Mouse (Mus musculus): ENCODE measurements around the gene Lrmda.

DNA sequence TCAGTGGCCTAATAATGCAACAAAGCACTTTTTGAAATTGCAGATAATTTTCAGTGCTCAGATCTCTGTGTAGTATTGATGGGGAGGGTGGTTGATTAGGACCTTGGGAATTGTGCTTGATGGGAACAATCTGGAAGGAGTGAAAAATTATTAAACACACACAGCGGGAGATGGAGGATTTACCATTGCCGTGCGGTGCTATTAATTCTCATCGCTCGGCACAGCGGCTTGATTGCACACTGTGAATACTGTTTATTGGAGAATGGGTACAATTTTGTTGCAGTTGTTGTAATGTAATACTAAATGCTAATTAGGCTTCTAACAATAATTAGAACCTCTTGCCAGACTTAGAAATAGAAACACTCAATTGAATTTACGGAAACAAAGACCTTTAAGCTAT, 262.1 kb downstream of the Lrmda start:
- TF ChIP-seq POLR2A (IDR thresholded peaks at IDR 0.05; ENCODE audit: insufficient read depth, low read depth, low read length) (no peak), CTCF (IDR thresholded peaks at IDR 0.05) (no peak)

Measured in heart, adult 2 months (tissue).